Mouse (Mus musculus): ENCODE results near the gene Kcnc1. TPM values are rescaled to one million over a fixed set of nuclear protein-coding genes. Genes with fewer than 3 reads are reported as not detected.

Kcnc1 gene
- polyA plus RNA-seq, 1 experiment from 2014 or later = 0.92 TPM

- Histone ChIP-seq H3K4me2 (ENCODE audit: low read depth, low read length, severe bottlenecking) (peak overlapping the region; percentile 8; the same call in 1 of the 2 replicates), H3K4me3 (ENCODE audit: low read depth, low read length) (no peak overlapping the region), H3K27me3 (ENCODE audit: control insufficient read depth, insufficient read depth, low read length) (no peaks in the 10 kb centered on the region), H3K36me3 (ENCODE audit: control insufficient read depth, insufficient read depth, low read length) (no peaks in the 10 kb centered on the region), H3K9me3 (ENCODE audit: control insufficient read depth, low read length) (no peaks in the 10 kb centered on the region), H3K4me1 (replicated peaks; ENCODE audit: control insufficient read depth, insufficient read depth, low read length) (0 out of 2 replicates have a peak, but pooled peaks cover 7% of the 10 kb centered on the region), H3K9ac (ENCODE audit: low read length) (no peak overlapping the region), H3K27ac (ENCODE audit: low read depth, low read length) (0 out of 2 replicates have a peak overlapping the region, but pooled peaks have one; percentile 6)
- ATAC-seq (replicated peaks; ENCODE audit: low FRiP score) = peak; percentile 54; the same call in 1 of the 2 replicates
- DNase-seq (ENCODE audit: low spot score) = no peak
- WGBS = 65% methylated on average over 8 of the region's 8 CpGs
These were observed 25.9 kb downstream of the Kcnc1 start for GRCm38 (mm10) chr7:46422052-46422763.

- 49% methylated on average over 18 of the region's 18 CpGs for WGBS
- peak; percentile 83 for ATAC-seq (replicated peaks; ENCODE audit: low FRiP score)
- H3K9me3 ChIP-seq (ENCODE audit: control insufficient read depth, low read length) = no peaks in the 10 kb centered on the region
- H3K36me3 ChIP-seq (ENCODE audit: control insufficient read depth, insufficient read depth, low read length) = no peaks in the 10 kb centered on the region
- 0 out of 2 replicates have a peak overlapping the region, but pooled peaks have one; percentile 6 for H3K27ac ChIP-seq (ENCODE audit: low read depth, low read length)
- H3K4me3 ChIP-seq (ENCODE audit: low read depth, low read length) = no peak overlapping the region
- DNase-seq (ENCODE audit: low spot score) = peak; percentile 86
- no peak overlapping the region for H3K9ac ChIP-seq (ENCODE audit: low read length)
- no peaks in the 10 kb centered on the region for H3K27me3 ChIP-seq (ENCODE audit: control insufficient read depth, insufficient read depth, low read length)
- 0 out of 2 replicates have a peak, but pooled peaks cover 7% of the 10 kb centered on the region for H3K4me1 ChIP-seq (replicated peaks; ENCODE audit: control insufficient read depth, insufficient read depth, low read length)
- no peak overlapping the region; the same call in 1 of the 2 replicates for H3K4me2 ChIP-seq (ENCODE audit: low read depth, low read length, severe bottlenecking)
These were observed 26.6 kb downstream of the Kcnc1 start for GRCm38 (mm10) chr7:46422764-46423412.

GRCm38 (mm10) chr7:46423951-46424350 lies 27.7 kb downstream of the Kcnc1 start:
- Histone ChIP-seq H3K36me3 (ENCODE audit: control insufficient read depth, insufficient read depth, low read length) (no peaks in the 10 kb centered on the region), H3K9ac (ENCODE audit: low read length) (no peak overlapping the region), H3K27me3 (ENCODE audit: control insufficient read depth, insufficient read depth, low read length) (no peaks in the 10 kb centered on the region), H3K4me1 (replicated peaks; ENCODE audit: control insufficient read depth, insufficient read depth, low read length) (0 out of 2 replicates have a peak, but pooled peaks cover 7% of the 10 kb centered on the region), H3K27ac (ENCODE audit: low read depth, low read length) (no peak overlapping the region), H3K4me2 (ENCODE audit: low read depth, low read length, severe bottlenecking) (no peak overlapping the region), H3K4me3 (ENCODE audit: low read depth, low read length) (no peak overlapping the region), H3K9me3 (ENCODE audit: control insufficient read depth, low read length) (no peaks in the 10 kb centered on the region)
- ATAC-seq (replicated peaks; ENCODE audit: low FRiP score) (no peak), DNase-seq (ENCODE audit: low spot score) (no peak)
- WGBS = 75% methylated on average over 3 of the region's 3 CpGs

DNA sequence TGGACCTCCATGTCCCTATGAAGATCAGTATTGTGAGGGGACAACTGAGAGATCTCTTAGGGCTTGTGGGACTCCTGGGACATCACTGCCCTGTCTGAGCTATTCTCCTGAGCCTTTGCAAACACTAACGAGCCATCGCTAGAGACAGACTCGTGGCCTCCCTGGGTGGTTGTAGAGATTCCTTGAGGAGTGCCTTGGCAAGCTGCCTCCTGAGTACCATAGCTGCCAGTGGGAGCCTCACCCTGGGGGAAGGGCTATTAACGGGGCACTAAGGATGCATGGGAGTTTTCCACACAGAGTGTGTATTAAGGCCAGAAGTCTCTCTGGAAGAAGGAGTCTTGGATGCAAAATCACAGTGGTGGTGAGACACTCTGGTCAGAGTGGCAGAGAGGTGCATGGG lies 28.7 kb downstream of the Kcnc1 start:
- H3K27ac ChIP-seq (ENCODE audit: low read depth, low read length) = no peak overlapping the region
- H3K27me3 ChIP-seq (ENCODE audit: control insufficient read depth, insufficient read depth, low read length) = no peaks in the 10 kb centered on the region
- H3K9ac ChIP-seq (ENCODE audit: low read length) = no peak overlapping the region
- H3K36me3 ChIP-seq (ENCODE audit: control insufficient read depth, insufficient read depth, low read length) = no peaks in the 10 kb centered on the region
- H3K9me3 ChIP-seq (ENCODE audit: control insufficient read depth, low read length) = no peaks in the 10 kb centered on the region
- H3K4me3 ChIP-seq (ENCODE audit: low read depth, low read length) = no peak overlapping the region
- WGBS = 58% methylated on average over 4 of the region's 4 CpGs
- 0 out of 2 replicates have a peak, but pooled peaks cover 7% of the 10 kb centered on the region for H3K4me1 ChIP-seq (replicated peaks; ENCODE audit: control insufficient read depth, insufficient read depth, low read length)
- no peak for DNase-seq (ENCODE audit: low spot score)
- no peak overlapping the region for H3K4me2 ChIP-seq (ENCODE audit: low read depth, low read length, severe bottlenecking)
- no peak for ATAC-seq (replicated peaks; ENCODE audit: low FRiP score)

DNA sequence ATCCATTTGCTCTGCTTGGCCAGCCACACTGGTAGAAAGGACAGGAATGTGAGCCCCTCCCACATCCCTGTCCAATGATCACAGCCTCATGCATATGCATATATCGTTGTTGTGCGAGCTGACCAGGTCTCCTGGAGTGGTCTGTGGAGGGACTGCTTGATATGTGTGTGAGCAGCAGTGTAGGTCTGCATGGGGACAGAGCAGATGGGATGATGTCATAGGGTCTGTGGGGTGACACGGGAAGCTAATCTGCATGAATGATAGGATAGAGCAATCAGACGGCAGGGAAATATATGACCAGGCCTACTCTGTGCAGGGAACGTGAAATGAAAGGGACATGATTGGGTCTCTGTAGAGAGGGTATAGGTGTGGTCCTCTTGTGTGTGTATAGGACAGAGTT lies 37.6 kb downstream of the Kcnc1 start:
- Histone ChIP-seq H3K9ac (ENCODE audit: low read length) (no peak overlapping the region), H3K27ac (ENCODE audit: low read depth, low read length) (no peak overlapping the region), H3K4me2 (ENCODE audit: low read depth, low read length, severe bottlenecking) (no peak overlapping the region), H3K27me3 (ENCODE audit: control insufficient read depth, insufficient read depth, low read length) (no peaks in the 10 kb centered on the region), H3K9me3 (ENCODE audit: control insufficient read depth, low read length) (no peaks in the 10 kb centered on the region), H3K36me3 (ENCODE audit: control insufficient read depth, insufficient read depth, low read length) (no peaks in the 10 kb centered on the region), H3K4me1 (replicated peaks; ENCODE audit: control insufficient read depth, insufficient read depth, low read length) (0 out of 2 replicates have a peak, but pooled peaks cover 3% of the 10 kb centered on the region), H3K4me3 (ENCODE audit: low read depth, low read length) (no peak overlapping the region)
- DNase-seq (ENCODE audit: low spot score) = no peak
- peak; percentile 79 for ATAC-seq (replicated peaks; ENCODE audit: low FRiP score)
- WGBS = 69% methylated on average over 5 of the region's 5 CpGs

DNA sequence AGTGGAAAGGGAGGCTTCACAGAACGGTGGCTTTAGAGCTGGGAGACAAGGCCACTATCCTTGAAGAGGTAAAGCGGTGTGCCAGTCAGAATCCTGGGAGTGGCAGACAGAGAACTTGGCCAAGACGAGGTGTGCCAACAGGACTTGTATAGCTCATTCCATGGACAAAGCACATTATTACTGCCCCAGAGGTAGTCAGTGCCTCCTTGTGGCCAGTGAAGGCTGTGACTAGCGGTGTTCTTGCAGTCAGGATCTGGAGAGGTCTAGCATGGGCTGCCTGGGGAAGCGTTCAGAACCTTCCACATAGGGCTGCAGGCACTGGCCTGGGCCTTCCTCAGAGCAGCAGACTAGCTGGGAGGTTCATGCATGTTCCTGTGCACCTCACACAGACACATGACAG lies 39.5 kb downstream of the Kcnc1 start:
- H3K27me3 ChIP-seq (ENCODE audit: control insufficient read depth, insufficient read depth, low read length) = no peaks in the 10 kb centered on the region
- 92% methylated on average over 5 of the region's 5 CpGs for WGBS

DNA sequence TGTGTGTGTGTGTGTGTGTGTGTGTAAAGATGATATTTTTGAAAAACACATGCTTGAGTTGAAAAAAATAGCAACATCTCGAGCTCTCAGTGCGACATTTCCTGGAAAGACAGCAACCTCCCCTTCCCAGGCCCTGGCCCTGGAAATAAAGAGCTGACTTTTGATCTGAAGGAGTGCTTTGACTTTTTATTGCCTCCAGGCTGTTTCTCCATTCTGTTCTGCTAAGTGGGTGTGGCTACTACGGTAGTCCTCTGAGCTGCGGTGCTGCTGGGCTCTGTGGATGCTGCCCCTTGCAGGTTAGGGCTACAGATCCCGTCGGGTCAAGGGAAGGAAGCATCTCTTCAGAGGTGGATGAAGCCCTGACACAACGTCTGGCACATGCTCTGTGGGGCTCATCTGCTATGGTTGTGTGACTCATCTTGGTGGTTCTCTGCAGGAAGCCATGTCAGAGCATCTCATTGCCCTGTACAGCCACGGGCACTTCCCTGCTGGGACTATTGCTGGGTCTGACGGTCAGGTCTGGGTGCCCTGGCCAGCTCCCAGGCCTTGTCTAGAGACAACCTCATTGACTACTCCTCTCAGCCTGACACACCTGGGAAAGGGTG lies 42.3 kb downstream of the Kcnc1 start:
- no peak for DNase-seq (ENCODE audit: low spot score)
- no peak for ATAC-seq (replicated peaks; ENCODE audit: low FRiP score)
- no peaks in the 10 kb centered on the region for H3K27me3 ChIP-seq (ENCODE audit: control insufficient read depth, insufficient read depth, low read length)
- H3K4me2 ChIP-seq (ENCODE audit: low read depth, low read length, severe bottlenecking) = no peak overlapping the region
- H3K9ac ChIP-seq (ENCODE audit: low read length) = no peak overlapping the region
- H3K4me1 ChIP-seq (replicated peaks; ENCODE audit: control insufficient read depth, insufficient read depth, low read length) = 0 out of 2 replicates have a peak, but pooled peaks cover 3% of the 10 kb centered on the region
- 72% methylated on average over 9 of the region's 9 CpGs for WGBS
- H3K9me3 ChIP-seq (ENCODE audit: control insufficient read depth, low read length) = no peaks in the 10 kb centered on the region
- H3K4me3 ChIP-seq (ENCODE audit: low read depth, low read length) = no peak overlapping the region
- H3K27ac ChIP-seq (ENCODE audit: low read depth, low read length) = no peak overlapping the region
- H3K36me3 ChIP-seq (ENCODE audit: control insufficient read depth, insufficient read depth, low read length) = no peaks in the 10 kb centered on the region

More for the DNA sequence above, 39.5 kb downstream of the Kcnc1 start:
- Histone ChIP-seq H3K4me3 (ENCODE audit: low read depth, low read length) (no peak overlapping the region), H3K4me1 (replicated peaks; ENCODE audit: control insufficient read depth, insufficient read depth, low read length) (0 out of 2 replicates have a peak, but pooled peaks cover 3% of the 10 kb centered on the region), H3K9ac (ENCODE audit: low read length) (no peak overlapping the region), H3K36me3 (ENCODE audit: control insufficient read depth, insufficient read depth, low read length) (no peaks in the 10 kb centered on the region), H3K27ac (ENCODE audit: low read depth, low read length) (no peak overlapping the region), H3K4me2 (ENCODE audit: low read depth, low read length, severe bottlenecking) (no peak overlapping the region), H3K9me3 (ENCODE audit: control insufficient read depth, low read length) (no peaks in the 10 kb centered on the region)
- no peak for ATAC-seq (replicated peaks; ENCODE audit: low FRiP score)
- DNase-seq (ENCODE audit: low spot score) = no peak

GRCm38 (mm10) chr7:46443163-46443562 lies 46.9 kb downstream of the Kcnc1 start:
- H3K9ac ChIP-seq (ENCODE audit: low read length) = no peak overlapping the region
- no peaks in the 10 kb centered on the region for H3K27me3 ChIP-seq (ENCODE audit: control insufficient read depth, insufficient read depth, low read length)
- no peak overlapping the region for H3K27ac ChIP-seq (ENCODE audit: low read depth, low read length)
- no peaks in the 10 kb centered on the region for H3K9me3 ChIP-seq (ENCODE audit: control insufficient read depth, low read length)
- DNase-seq (ENCODE audit: low spot score) = no peak
- no peak overlapping the region for H3K4me2 ChIP-seq (ENCODE audit: low read depth, low read length, severe bottlenecking)
- H3K4me3 ChIP-seq (ENCODE audit: low read depth, low read length) = no peak overlapping the region
- H3K36me3 ChIP-seq (ENCODE audit: control insufficient read depth, insufficient read depth, low read length) = no peaks in the 10 kb centered on the region
- H3K4me1 ChIP-seq (replicated peaks; ENCODE audit: control insufficient read depth, insufficient read depth, low read length) = no peaks in the 10 kb centered on the region
- no peak for ATAC-seq (replicated peaks; ENCODE audit: low FRiP score)
- WGBS = 95% methylated on average over 10 of the region's 10 CpGs

Data from forebrain, embryonic 11.5 days (tissue).